Comparison of ENCODE assay signal across 8 mouse cellular contexts in genomic region chr1:34866815-34867573, GRCm38 (mm10). TPM values are rescaled to one million over a fixed set of nuclear protein-coding genes. Genes with fewer than 3 reads are reported as not detected.
A peak's percentile ranks its signal among the peaks of the same experiment; 100 is the strongest.
DNase-seq lines count a peak whose midpoint lies in the region; ATAC-seq lines count a peak whose summit lies in the region.

No protein-coding gene starts in this region.

- no peak overlapping the region for H3K4me2 ChIP-seq in kidney, embryonic 14.5 days (replicated peaks; ENCODE audit: low read depth, low read length)

- DNase-seq in 416B (ENCODE audit: low read depth) = peak; percentile 95
- DNase-seq in adrenal gland, adult 2 months = peak; percentile 90
- DNase-seq in embryo, embryonic 11 days = peak; percentile 86
- DNase-seq in gastrocnemius, postnatal 25 days = peak; percentile 73
- peak; percentile 87 for DNase-seq in liver
- DNase-seq in monocyte, adult 2 months (ENCODE audit: low read depth in 1 of 2, low spot score in 2 of 2) = peak; percentile 67 to 82
- DNase-seq in spleen, postnatal 36 days (ENCODE audit: low spot score in 2 of 2) = peak; percentile 85 to 91

- H3K4me1 ChIP-seq in kidney, embryonic 14.5 days (ENCODE audit: control insufficient read depth, insufficient read depth, low read length) = no peaks in the 10 kb centered on the region

- H3K9me3 ChIP-seq in kidney, embryonic 14.5 days (ENCODE audit: control insufficient read depth, low read length) = no peaks in the 10 kb centered on the region

- peak; percentile 60; the same call in 1 of the 2 replicates for ATAC-seq in kidney, embryonic 14.5 days (ENCODE audit: low FRiP score, low TSS enrichment)

- H3K36me3 ChIP-seq in kidney, embryonic 14.5 days (ENCODE audit: control insufficient read depth, insufficient read depth, low read length) = peaks cover 2% of the 10 kb centered on the region; the same call in 1 of the 2 replicates

- no peak overlapping the region for H3K27ac ChIP-seq in kidney, embryonic 14.5 days (ENCODE audit: low read depth, low read length)

- H3K27me3 ChIP-seq in kidney, embryonic 14.5 days (ENCODE audit: control insufficient read depth, insufficient read depth, low read length) = no peaks in the 10 kb centered on the region

- WGBS in kidney, embryonic 14.5 days = 61% methylated on average over 10 of the region's 10 CpGs

- no peak overlapping the region for H3K9ac ChIP-seq in kidney, embryonic 14.5 days (ENCODE audit: low read depth, low read length)

- no peak overlapping the region for H3K4me3 ChIP-seq in kidney, embryonic 14.5 days (ENCODE audit: low read length)

RNA-seq across cellular contexts. Expression of gene Plekhb2, which starts 17.2 kb away (rescaled TPM):
- total RNA-seq in adrenal gland, adult 2 months (2021) = 100 to 1,000 TPM; 187 to 193 TPM
- 80.8 and 115 TPM in 2 replicates for polyA plus RNA-seq in adrenal gland, adult 2 months (2012; rRNA removed)
- 10 to 100 TPM; 37.8 to 39.2 TPM for total RNA-seq in gastrocnemius, postnatal 25 days (2021)
- 18.7 and 36.0 TPM in 2 replicates for polyA plus RNA-seq in kidney, embryonic 14.5 days (2014; fragmentation: Nextera tagmentation; extraction: Ambion mirVana)

RNA-seq across cellular contexts. Expression of gene Fam168b, which starts 24.1 kb away (rescaled TPM):
- 100 to 1,000 TPM; 113 to 203 TPM for total RNA-seq in adrenal gland, adult 2 months (2021)
- polyA plus RNA-seq in adrenal gland, adult 2 months (2012; rRNA removed) = 359 and 507 TPM in 2 replicates
- total RNA-seq in gastrocnemius, postnatal 25 days (2021) = 10 to 100 TPM; 26.3 to 27.2 TPM
- 39.8 and 68.8 TPM in 2 replicates for polyA plus RNA-seq in kidney, embryonic 14.5 days (2014; fragmentation: Nextera tagmentation; extraction: Ambion mirVana)

Comparison
In these comparisons a context has a peak if more than half of its experiments do, and no peak if none do; other contexts are left out.
1. RNA of gene Plekhb2, which starts 17.2 kb away (total RNA-seq): 187 to 193 TPM in adrenal gland, adult 2 months; 37.8 to 39.2 TPM in gastrocnemius, postnatal 25 days; every median in the first group is over 4 times any median in the second.
2. RNA of gene Fam168b, which starts 24.1 kb away (total RNA-seq): 113 to 203 TPM in adrenal gland, adult 2 months; 26.3 to 27.2 TPM in gastrocnemius, postnatal 25 days; every median in the first group is over 4 times any median in the second.
3. Peak in every context shown above with its lines, with median percentiles within 50 percentile points of each other: DNase-seq.